Mouse (Mus musculus): ENCODE data around the gene Trmt44. TPM values are rescaled to one million over a fixed set of nuclear protein-coding genes. Genes with fewer than 3 reads are reported as not detected.
"Not testable (repeated sequence)": the region's sequence is repeated elsewhere in the genome, so short reads cannot be mapped to it uniquely, and the experiment has no call there.

Trmt44 gene
- polyA plus RNA-seq, 1 experiment from 2014 or later: 8.2 TPM

GRCm38 (mm10) chr5:35605355-35605754 lies 30.5 kb upstream of the Trmt44 start:
- WGBS: 84% methylated on average over 7 of the region's 7 CpGs
- Histone ChIP-seq H3K4me3 (no peak overlapping the region), H3K4me1 (replicated peaks) (peaks cover 33% of the 10 kb centered on the region), H3K36me3 (peaks cover 30% of the 10 kb centered on the region), H3K27ac (no peak overlapping the region), H3K9me3 (no peaks in the 10 kb centered on the region), H3K27me3 (ENCODE audit: insufficient read depth, poor library complexity, severe bottlenecking) (no peaks in the 10 kb centered on the region)
- DNase-seq (ENCODE audit: low spot score): no peak

- Histone ChIP-seq H3K27me3 (ENCODE audit: insufficient read depth, poor library complexity, severe bottlenecking) (no peaks in the 10 kb centered on the region), H3K4me1 (replicated peaks) (peaks cover 4% of the 10 kb centered on the region; the same call in 1 of the 2 replicates), H3K36me3 (peaks cover 56% of the 10 kb centered on the region), H3K27ac (no peak overlapping the region), H3K9me3 (no peaks in the 10 kb centered on the region), H3K4me3 (no peak overlapping the region)
- no peak for DNase-seq (ENCODE audit: low spot score)
- WGBS: 93% methylated on average over 8 of the region's 8 CpGs
Measured at GRCm38 (mm10) chr5:35601526-35601925, 26.7 kb upstream of the Trmt44 start.

GRCm38 (mm10) chr5:35600233-35600632 lies 25.4 kb upstream of the Trmt44 start:
- no peaks in the 10 kb centered on the region for H3K9me3 ChIP-seq
- DNase-seq (ENCODE audit: low spot score): no peak
- H3K4me1 ChIP-seq (replicated peaks): peaks cover 4% of the 10 kb centered on the region; the same call in 1 of the 2 replicates
- no peaks in the 10 kb centered on the region for H3K27me3 ChIP-seq (ENCODE audit: insufficient read depth, poor library complexity, severe bottlenecking)
- no peak overlapping the region for H3K4me3 ChIP-seq
- 66% methylated on average over 11 of the region's 11 CpGs for WGBS
- H3K36me3 ChIP-seq: peaks cover 56% of the 10 kb centered on the region
- H3K27ac ChIP-seq: no peak overlapping the region

GRCm38 (mm10) chr5:35596169-35597160 lies 21.6 kb upstream of the Trmt44 start:
- no peak for DNase-seq (ENCODE audit: low spot score)
- Histone ChIP-seq H3K36me3 (peaks cover 57% of the 10 kb centered on the region), H3K27ac (no peak overlapping the region), H3K4me3 (no peak overlapping the region), H3K27me3 (ENCODE audit: insufficient read depth, poor library complexity, severe bottlenecking) (no peaks in the 10 kb centered on the region), H3K4me1 (replicated peaks) (peaks cover 4% of the 10 kb centered on the region; the same call in 1 of the 2 replicates), H3K9me3 (0 out of 2 replicates have a peak, but pooled peaks cover 4% of the 10 kb centered on the region)
- 86% methylated on average over 18 of the region's 18 CpGs for WGBS

GRCm38 (mm10) chr5:35595706-35596105 lies 20.8 kb upstream of the Trmt44 start:
- H3K4me1 ChIP-seq (replicated peaks): peaks cover 4% of the 10 kb centered on the region; the same call in 1 of the 2 replicates
- H3K9me3 ChIP-seq: 0 out of 2 replicates have a peak, but pooled peaks cover 4% of the 10 kb centered on the region
- H3K4me3 ChIP-seq: no peak overlapping the region
- H3K36me3 ChIP-seq: peaks cover 57% of the 10 kb centered on the region
- WGBS: 24% methylated on average over 4 of the region's 4 CpGs
- DNase-seq (ENCODE audit: low spot score): peak; percentile 79
- H3K27ac ChIP-seq: no peak overlapping the region
- H3K27me3 ChIP-seq (ENCODE audit: insufficient read depth, poor library complexity, severe bottlenecking): no peaks in the 10 kb centered on the region

GRCm38 (mm10) chr5:35594768-35595167 lies 19.9 kb upstream of the Trmt44 start:
- H3K36me3 ChIP-seq: peaks cover 57% of the 10 kb centered on the region
- H3K4me3 ChIP-seq: no peak overlapping the region
- H3K27me3 ChIP-seq (ENCODE audit: insufficient read depth, poor library complexity, severe bottlenecking): no peaks in the 10 kb centered on the region
- WGBS: 88% methylated on average over 4 of the region's 4 CpGs
- no peak overlapping the region for H3K27ac ChIP-seq
- peaks cover 8% of the 10 kb centered on the region; the same call in 1 of the 2 replicates for H3K9me3 ChIP-seq
- no peak for DNase-seq (ENCODE audit: low spot score)
- H3K4me1 ChIP-seq (replicated peaks): no peaks in the 10 kb centered on the region

GRCm38 (mm10) chr5:35593272-35593671 lies 18.4 kb upstream of the Trmt44 start:
- no peaks in the 10 kb centered on the region for H3K27me3 ChIP-seq (ENCODE audit: insufficient read depth, poor library complexity, severe bottlenecking)
- no peak overlapping the region for H3K27ac ChIP-seq
- DNase-seq (ENCODE audit: low spot score): no peak
- peaks cover 8% of the 10 kb centered on the region; the same call in 1 of the 2 replicates for H3K9me3 ChIP-seq
- H3K36me3 ChIP-seq: peaks cover 58% of the 10 kb centered on the region
- no peak overlapping the region for H3K4me3 ChIP-seq
- H3K4me1 ChIP-seq (replicated peaks): no peaks in the 10 kb centered on the region
- 82% methylated on average over 6 of the region's 6 CpGs for WGBS

GRCm38 (mm10) chr5:35592824-35593223 lies 18.0 kb upstream of the Trmt44 start:
- Histone ChIP-seq H3K27me3 (ENCODE audit: insufficient read depth, poor library complexity, severe bottlenecking) (no peaks in the 10 kb centered on the region), H3K36me3 (peaks cover 58% of the 10 kb centered on the region), H3K9me3 (peaks cover 8% of the 10 kb centered on the region; the same call in 1 of the 2 replicates), H3K4me3 (no peak overlapping the region), H3K27ac (no peak overlapping the region), H3K4me1 (replicated peaks) (no peaks in the 10 kb centered on the region)
- no peak for DNase-seq (ENCODE audit: low spot score)
- WGBS: 78% methylated on average over 4 of the region's 4 CpGs

- H3K27ac ChIP-seq: no peak overlapping the region
- 84% methylated on average over 21 of the region's 21 CpGs for WGBS
- peaks cover 59% of the 10 kb centered on the region for H3K36me3 ChIP-seq
- H3K4me1 ChIP-seq (replicated peaks): no peaks in the 10 kb centered on the region
- H3K27me3 ChIP-seq (ENCODE audit: insufficient read depth, poor library complexity, severe bottlenecking): no peaks in the 10 kb centered on the region
- DNase-seq (ENCODE audit: low spot score): peak; percentile 14
- H3K9me3 ChIP-seq: peaks cover 8% of the 10 kb centered on the region; the same call in 1 of the 2 replicates
- no peak overlapping the region for H3K4me3 ChIP-seq
Measured at GRCm38 (mm10) chr5:35592081-35592736, 17.3 kb upstream of the Trmt44 start.

- Histone ChIP-seq H3K27me3 (ENCODE audit: insufficient read depth, poor library complexity, severe bottlenecking) (no peaks in the 10 kb centered on the region), H3K4me1 (replicated peaks) (no peaks in the 10 kb centered on the region), H3K4me3 (no peak overlapping the region), H3K9me3 (peaks cover 8% of the 10 kb centered on the region; the same call in 1 of the 2 replicates), H3K36me3 (peaks cover 59% of the 10 kb centered on the region), H3K27ac (no peak overlapping the region)
- no peak for DNase-seq (ENCODE audit: low spot score)
- 88% methylated on average over 4 of the region's 4 CpGs for WGBS
Measured at GRCm38 (mm10) chr5:35591497-35591896, 16.6 kb upstream of the Trmt44 start.

- WGBS: 93% methylated on average over 2 of the region's 2 CpGs
- not testable (repeated sequence) for H3K27me3 ChIP-seq (ENCODE audit: insufficient read depth, poor library complexity, severe bottlenecking); DNase-seq (ENCODE audit: low spot score); H3K27ac ChIP-seq; H3K9me3 ChIP-seq; H3K4me3 ChIP-seq
- peaks cover 15% of the 10 kb centered on the region for H3K4me1 ChIP-seq (replicated peaks)
- peaks cover 16% of the 10 kb centered on the region for H3K36me3 ChIP-seq
Measured at GRCm38 (mm10) chr5:35584259-35584658, 9.4 kb upstream of the Trmt44 start.

GRCm38 (mm10) chr5:35583221-35583783 lies 8.4 kb upstream of the Trmt44 start:
- peak overlapping the region; percentile 71 for H3K4me3 ChIP-seq
- no peaks in the 10 kb centered on the region for H3K27me3 ChIP-seq (ENCODE audit: insufficient read depth, poor library complexity, severe bottlenecking)
- H3K27ac ChIP-seq: peak overlapping the region; percentile 85
- DNase-seq (ENCODE audit: low spot score): no peak
- WGBS: 8% methylated on average over 17 of the region's 17 CpGs
- H3K36me3 ChIP-seq: peaks cover 7% of the 10 kb centered on the region
- no peaks in the 10 kb centered on the region for H3K9me3 ChIP-seq
- H3K4me1 ChIP-seq (replicated peaks): peaks cover 15% of the 10 kb centered on the region
